Mouse (Mus musculus) hindbrain, embryonic 14.5 days (tissue): Measurements from ENCODE around the gene Pih1d1. TPM values are rescaled to one million over a fixed set of nuclear protein-coding genes. Genes with fewer than 3 reads are reported as not detected.
A peak's percentile ranks its signal among the peaks of the same experiment; 100 is the strongest.

ENCODE experiments used
- ATAC-seq: fragments of 200-750 bp; cut with Nextera tagmentation; 2 replicates; pipeline ENCODE4 v1.8.0; 2017; ENCODE audit warnings: moderate number of reproducible peaks, mild to moderate bottlenecking, moderate TSS enrichment, moderate library complexity; ENCODE audit not compliant: low FRiP score
- DNase-seq: peaks from one replicate; pipeline ENCODE4 v3.0.0-alpha.2; 2015; ENCODE audit warnings: low spot score
- H3K27ac ChIP-seq: fragments of 300-500 bp; sonication (generic); 2 replicates; pipeline ENCODE4 v1.5.1; 2014; ENCODE audit warnings: mild to moderate bottlenecking, moderate library complexity
- H3K27me3 ChIP-seq: fragments of 300-500 bp; sonication (generic); 2 replicates; pipeline ENCODE4 v1.6.1; 2014; ENCODE audit warnings: mild to moderate bottlenecking, low read length, mixed read lengths; ENCODE audit not compliant: control insufficient read depth, insufficient read depth
- H3K36me3 ChIP-seq: fragments of 300-500 bp; sonication (generic); replicated peaks from 2 replicates; pipeline ENCODE4 v1.6.1; 2014; ENCODE audit not compliant: control insufficient read depth, insufficient read depth
- H3K4me1 ChIP-seq: fragments of 300-500 bp; sonication (generic); replicated peaks from 2 replicates; pipeline ENCODE4 v1.6.1; 2014; ENCODE audit warnings: antibody characterized with exemption, low read length, mixed read lengths; ENCODE audit not compliant: control insufficient read depth, insufficient read depth
- H3K4me2 ChIP-seq: fragments of 300-500 bp; sonication (generic); replicated peaks from 2 replicates; pipeline ENCODE4 v1.6.1; 2014; ENCODE audit warnings: mild to moderate bottlenecking, moderate library complexity
- H3K4me3 ChIP-seq: fragments of 300-500 bp; sonication (generic); replicated peaks from 2 replicates; pipeline ENCODE4 v1.5.1; 2014; ENCODE audit warnings: mild to moderate bottlenecking, low read length
- H3K9ac ChIP-seq: fragments of 300-500 bp; sonication (generic); 2 replicates; pipeline ENCODE4 v1.6.1; 2014
- H3K9me3 ChIP-seq: fragments of 300-500 bp; sonication (generic); 2 replicates; pipeline ENCODE4 v1.6.1; 2016; ENCODE audit warnings: low read length; ENCODE audit not compliant: control insufficient read depth
- WGBS: fragments of 180-500 bp; shearing (Covaris S2); extraction: QIAGEN DNeasy Blood & Tissue Kit; methylation state at CpG from one replicate; pipeline ENCODE4 v1.1.7; 2014; 5-methylcytosine and 5-hydroxymethylcytosine counted together
- polyA plus RNA-seq: library from polyadenylated mRNA; unstranded; fragments of >200 nt; fragmentation: Nextera tagmentation; extraction: Ambion mirVana; gene quantifications from 2 replicates; pipeline ENCODE4 v1.2.1, GENCODE M21; 2014

The Pih1d1 gene
- polyA plus RNA-seq, 1 experiment from 2014 or later = 93.5 TPM

DNA sequence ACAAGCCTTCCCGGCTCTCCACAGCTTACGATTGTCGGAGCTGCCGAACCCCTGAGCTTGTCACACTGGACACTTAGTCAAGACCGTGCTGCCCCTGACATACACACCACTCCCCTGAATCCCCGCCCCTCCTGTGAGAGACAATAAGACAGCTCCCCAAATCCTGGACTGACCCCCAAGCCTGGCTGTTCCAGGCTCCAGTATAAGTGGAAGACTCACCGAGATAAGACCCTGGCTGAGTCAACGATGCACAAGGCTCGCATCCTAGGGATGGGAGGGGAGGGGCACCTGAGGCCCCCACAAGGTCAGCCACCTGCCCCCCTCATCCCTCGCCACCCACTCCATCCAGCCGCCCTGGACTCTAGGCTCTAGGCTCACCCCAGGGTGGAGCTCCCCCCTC, 22.3 kb upstream of the Pih1d1 start:
- Histone ChIP-seq H3K27ac (no peak overlapping the region), H3K9me3 (no peaks in the 10 kb centered on the region), H3K36me3 (peaks cover 7% of the 10 kb centered on the region), H3K4me2 (no peak overlapping the region), H3K9ac (0 out of 2 replicates have a peak overlapping the region, but pooled peaks have one; percentile 8), H3K4me1 (peaks cover 20% of the 10 kb centered on the region), H3K27me3 (0 out of 2 replicates have a peak, but pooled peaks cover 5% of the 10 kb centered on the region), H3K4me3 (no peak overlapping the region)
- ATAC-seq (no peak), DNase-seq (no peak)
- WGBS = 81% methylated on average over 11 of the region's 11 CpGs

DNA sequence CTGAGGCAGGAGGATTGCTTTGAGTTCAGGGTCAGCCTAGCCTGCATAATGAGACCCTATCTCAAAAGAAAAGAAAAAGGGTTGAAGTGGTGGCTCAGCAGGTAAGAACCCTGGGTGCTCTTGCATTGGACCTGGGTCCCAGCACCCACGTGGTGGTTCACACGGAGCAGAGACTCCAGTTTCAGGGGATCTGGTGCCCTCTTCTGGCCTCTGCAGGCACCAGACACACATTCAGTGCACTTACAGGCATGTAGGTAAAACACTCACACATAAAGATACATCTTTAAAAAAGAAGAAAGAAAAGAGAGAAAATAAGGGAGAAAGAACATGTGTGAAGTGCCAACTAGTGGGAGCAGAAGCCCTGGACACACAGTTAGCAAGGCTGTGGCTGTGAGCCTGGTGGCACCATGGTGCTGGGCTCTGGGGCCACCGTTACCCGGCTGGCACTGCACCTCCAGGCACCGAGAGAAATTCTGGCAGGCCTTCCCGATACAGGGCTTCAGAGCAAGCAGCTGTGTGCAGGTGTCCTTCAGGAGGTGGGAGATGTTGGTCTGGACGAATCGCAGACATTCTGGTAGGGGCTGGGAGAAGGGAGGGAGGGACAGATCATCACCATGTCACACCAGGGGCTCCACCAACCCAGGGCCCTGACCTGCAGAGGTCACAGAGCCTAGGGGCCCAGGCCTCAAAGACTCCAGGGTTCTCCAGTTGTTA, 20.5 kb upstream of the Pih1d1 start:
- Histone ChIP-seq H3K27ac (no peak overlapping the region), H3K27me3 (0 out of 2 replicates have a peak, but pooled peaks cover 5% of the 10 kb centered on the region), H3K9ac (no peak overlapping the region), H3K4me2 (no peak overlapping the region), H3K36me3 (no peaks in the 10 kb centered on the region), H3K4me1 (peaks cover 11% of the 10 kb centered on the region; the same call in 1 of the 2 replicates), H3K9me3 (no peaks in the 10 kb centered on the region), H3K4me3 (no peak overlapping the region)
- WGBS = 82% methylated on average over 8 of the region's 8 CpGs
- DNase-seq = no peak
- ATAC-seq = no peak

GRCm38 (mm10) chr7:45134544-45135026, 19.5 kb upstream of the Pih1d1 start:
- WGBS = 6% methylated on average over 12 of the region's 12 CpGs
- DNase-seq = no peak

GRCm38 (mm10) chr7:45135370-45135769, 18.7 kb upstream of the Pih1d1 start:
- no peak for ATAC-seq
- H3K4me1 ChIP-seq = 0 out of 2 replicates have a peak, but pooled peaks cover 6% of the 10 kb centered on the region
- H3K27ac ChIP-seq = no peak overlapping the region
- no peaks in the 10 kb centered on the region for H3K36me3 ChIP-seq
- DNase-seq = no peak
- H3K9me3 ChIP-seq = no peaks in the 10 kb centered on the region
- peak overlapping the region; percentile 62; the same call in 1 of the 2 replicates for H3K4me2 ChIP-seq
- 86% methylated on average over 3 of the region's 3 CpGs for WGBS
- H3K27me3 ChIP-seq = 0 out of 2 replicates have a peak, but pooled peaks cover 5% of the 10 kb centered on the region
- no peak overlapping the region for H3K4me3 ChIP-seq
- no peak overlapping the region for H3K9ac ChIP-seq

More at GRCm38 (mm10) chr7:45134544-45135026, 19.5 kb upstream of the Pih1d1 start:
- H3K27me3 ChIP-seq = 0 out of 2 replicates have a peak, but pooled peaks cover 5% of the 10 kb centered on the region
- H3K9ac ChIP-seq = no peak overlapping the region
- no peaks in the 10 kb centered on the region for H3K9me3 ChIP-seq
- 0 out of 2 replicates have a peak, but pooled peaks have one; percentile 14 for ATAC-seq
- no peak overlapping the region for H3K4me3 ChIP-seq
- H3K27ac ChIP-seq = no peak overlapping the region
- no peak overlapping the region for H3K4me2 ChIP-seq
- H3K36me3 ChIP-seq = no peaks in the 10 kb centered on the region
- H3K4me1 ChIP-seq = 0 out of 2 replicates have a peak, but pooled peaks cover 6% of the 10 kb centered on the region

DNA sequence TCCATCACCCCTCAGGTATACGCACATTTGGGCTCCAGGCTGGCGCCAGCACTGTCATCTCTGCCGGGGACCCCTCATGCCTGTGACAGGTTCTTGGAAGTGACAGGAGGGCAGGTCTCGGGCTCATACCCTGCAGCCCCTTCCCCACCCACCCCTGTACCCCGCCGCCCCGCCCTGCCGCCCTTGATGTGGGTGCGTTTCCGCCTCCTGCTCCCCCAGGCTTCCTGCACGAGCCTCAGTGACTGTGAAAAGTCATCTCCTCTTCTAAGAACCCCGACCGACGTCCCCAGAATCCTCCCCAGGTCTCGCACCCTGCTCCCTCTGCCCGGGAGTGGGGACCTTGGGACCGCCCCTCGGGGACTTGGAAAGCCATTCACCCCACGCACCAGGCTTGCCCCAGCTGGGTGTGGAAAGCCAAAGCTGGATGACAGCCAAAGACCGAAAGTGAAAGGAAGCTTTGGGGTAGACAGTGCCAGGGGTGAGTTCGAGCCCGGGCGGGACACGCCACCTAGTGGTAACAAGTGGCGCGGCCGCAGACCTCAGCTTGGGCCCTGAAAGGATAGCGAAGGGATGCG, 18.0 kb upstream of the Pih1d1 start, which contains the start of the genes Gm45713 and Flt3l:
TSS of gene Gm45713 (minus strand) at position 239 of the 575 bp plus-strand sequence.
TSS of gene Flt3l (minus strand) at position 440 of the 575 bp plus-strand sequence.
- DNase-seq (peak; percentile 82), ATAC-seq (peak; percentile 78; the same call in 1 of the 2 replicates)
- H3K4me2 ChIP-seq = peak within 1 kb of the TSS; percentile 62
- 0 out of 2 replicates have a peak, but pooled peaks cover 5% of the 10 kb centered on the region for H3K27me3 ChIP-seq
- peak within 1 kb of the TSS; percentile 38 for H3K4me3 ChIP-seq
- H3K9me3 ChIP-seq = no peaks in the 10 kb centered on the region
- no peak within 1 kb of the TSS for H3K27ac ChIP-seq
- peak within 1 kb of the TSS; percentile 57 for H3K9ac ChIP-seq
- WGBS = 5% methylated on average over 29 of the region's 29 CpGs
- 0 out of 2 replicates have a peak, but pooled peaks cover 6% of the 10 kb centered on the region for H3K4me1 ChIP-seq
- no peaks in the 10 kb centered on the region for H3K36me3 ChIP-seq

GRCm38 (mm10) chr7:45137171-45138006, 16.7 kb upstream of the Pih1d1 start:
- no peak for DNase-seq
- 86% methylated on average over 12 of the region's 12 CpGs for WGBS
- no peak overlapping the region for H3K27ac ChIP-seq
- H3K9me3 ChIP-seq = no peaks in the 10 kb centered on the region
- H3K9ac ChIP-seq = no peak overlapping the region
- no peak overlapping the region for H3K4me3 ChIP-seq
- 0 out of 2 replicates have a peak, but pooled peaks cover 5% of the 10 kb centered on the region for H3K27me3 ChIP-seq
- H3K4me1 ChIP-seq = 0 out of 2 replicates have a peak, but pooled peaks cover 6% of the 10 kb centered on the region
- H3K4me2 ChIP-seq = no peak overlapping the region
- peaks cover 3% of the 10 kb centered on the region; the same call in 1 of the 2 replicates for H3K36me3 ChIP-seq
- no peak for ATAC-seq

DNA sequence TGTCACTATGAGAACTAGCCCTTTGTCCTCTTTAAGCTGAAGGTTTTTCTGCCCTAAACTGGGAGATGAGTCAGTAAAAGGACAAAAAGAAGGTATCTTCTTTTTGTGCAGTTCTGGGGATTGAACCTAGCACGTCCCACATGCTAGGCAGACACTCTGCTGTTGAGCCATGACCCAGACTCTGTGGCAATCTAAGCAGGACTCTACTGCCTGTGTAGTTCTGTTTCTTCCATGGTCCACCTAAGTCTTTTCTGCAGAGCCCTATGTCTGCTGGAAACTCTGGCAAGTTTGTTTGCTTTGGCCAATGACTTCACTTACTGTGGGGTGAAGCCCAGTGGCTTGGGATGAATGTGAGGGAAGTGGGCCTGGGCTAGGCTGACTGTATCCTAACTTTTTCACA, 15.7 kb upstream of the Pih1d1 start:
- DNase-seq (no peak), ATAC-seq (no peak)
- Histone ChIP-seq H3K4me3 (no peak overlapping the region), H3K27me3 (0 out of 2 replicates have a peak, but pooled peaks cover 5% of the 10 kb centered on the region), H3K9me3 (no peaks in the 10 kb centered on the region), H3K36me3 (peaks cover 6% of the 10 kb centered on the region; the same call in 1 of the 2 replicates), H3K9ac (no peak overlapping the region), H3K4me2 (no peak overlapping the region), H3K4me1 (0 out of 2 replicates have a peak, but pooled peaks cover 6% of the 10 kb centered on the region), H3K27ac (no peak overlapping the region)
- WGBS = 75% methylated on average over 1 of the region's 1 CpGs

GRCm38 (mm10) chr7:45139904-45140723, 14.0 kb upstream of the Pih1d1 start:
- Histone ChIP-seq H3K27ac (no peak overlapping the region), H3K4me3 (no peak overlapping the region), H3K4me2 (no peak overlapping the region), H3K9ac (no peak overlapping the region), H3K9me3 (no peaks in the 10 kb centered on the region), H3K27me3 (0 out of 2 replicates have a peak, but pooled peaks cover 5% of the 10 kb centered on the region), H3K4me1 (0 out of 2 replicates have a peak, but pooled peaks cover 6% of the 10 kb centered on the region), H3K36me3 (peaks cover 6% of the 10 kb centered on the region; the same call in 1 of the 2 replicates)
- 79% methylated on average over 8 of the region's 8 CpGs for WGBS
- DNase-seq (no peak), ATAC-seq (no peak)
